Mouse (Mus musculus) left cerebral cortex, adult 18-20 months (tissue): Measurements from ENCODE around the gene Sipa1l1. TPM values are rescaled to one million over a fixed set of nuclear protein-coding genes. Genes with fewer than 3 reads are reported as not detected.

Source experiments
- DNase-seq, 2 experiments: peaks; one replicate each; pipeline ENCODE4 v3.0.0; 2021 to 2022; ENCODE audit warnings: low spot score in 2 of 2, mixed read lengths in 1 of 2
- total RNA-seq, 2 experiments: library from RNA; stranded (reverse); gene quantifications; 2 replicates each; pipeline ENCODE4 v1.2.3; 2021

Gene Sipa1l1
- total RNA-seq, 2 experiments from 2014 or later: 288 to 302 TPM

- DNase-seq: no peak
Observed at GRCm38 (mm10) chr12:82332836-82333614, 163.9 kb downstream of the Sipa1l1 start.

GRCm38 (mm10) chr12:82333999-82334398 is 164.9 kb downstream of the Sipa1l1 start:
- no peak for DNase-seq

GRCm38 (mm10) chr12:82334550-82334949 is 165.4 kb downstream of the Sipa1l1 start:
- DNase-seq: no peak

DNA sequence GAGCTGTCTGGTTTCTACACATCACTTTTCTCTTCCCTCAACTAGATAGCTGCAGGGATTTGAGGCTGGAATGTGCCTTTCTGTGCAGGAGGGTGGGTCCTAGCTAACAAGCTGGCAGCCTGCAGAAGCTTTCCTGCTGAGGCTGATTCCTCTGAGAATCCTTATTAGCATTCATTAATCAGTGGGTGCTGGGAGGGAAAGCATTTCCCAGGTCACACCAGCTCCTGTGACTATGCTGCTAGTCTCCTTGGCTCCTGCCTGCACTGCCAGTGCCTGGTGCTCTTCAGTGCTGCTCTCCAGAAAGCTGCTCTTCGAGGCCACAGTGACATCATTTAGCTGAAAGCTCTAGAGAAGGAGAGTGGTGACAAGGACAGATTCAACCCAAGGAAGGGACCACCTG is 166.0 kb downstream of the Sipa1l1 start:
- no peak for DNase-seq

DNA sequence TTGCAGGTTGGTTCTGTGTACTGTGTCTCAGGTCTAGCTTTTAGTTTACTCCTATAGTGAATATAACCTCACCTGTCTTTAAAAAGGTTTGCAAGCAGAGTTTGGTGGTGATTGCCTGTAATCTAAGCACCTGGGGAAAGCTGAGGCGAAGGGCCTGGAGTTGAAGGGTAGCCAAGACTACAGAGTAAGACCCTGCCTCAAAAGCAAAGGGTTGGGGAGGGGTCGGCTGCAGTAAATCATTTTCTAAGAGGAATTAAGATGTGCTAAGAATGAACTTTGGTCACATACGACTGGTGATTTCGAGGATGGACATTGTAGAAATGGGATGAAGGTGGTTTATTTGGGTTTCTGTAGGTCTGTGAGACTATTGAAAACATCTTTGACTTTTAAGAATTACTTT is 169.4 kb downstream of the Sipa1l1 start:
- no peak for DNase-seq

- peak; percentile 42 to 65 for DNase-seq
Observed at GRCm38 (mm10) chr12:82339221-82339861, 170.2 kb downstream of the Sipa1l1 start.

DNA sequence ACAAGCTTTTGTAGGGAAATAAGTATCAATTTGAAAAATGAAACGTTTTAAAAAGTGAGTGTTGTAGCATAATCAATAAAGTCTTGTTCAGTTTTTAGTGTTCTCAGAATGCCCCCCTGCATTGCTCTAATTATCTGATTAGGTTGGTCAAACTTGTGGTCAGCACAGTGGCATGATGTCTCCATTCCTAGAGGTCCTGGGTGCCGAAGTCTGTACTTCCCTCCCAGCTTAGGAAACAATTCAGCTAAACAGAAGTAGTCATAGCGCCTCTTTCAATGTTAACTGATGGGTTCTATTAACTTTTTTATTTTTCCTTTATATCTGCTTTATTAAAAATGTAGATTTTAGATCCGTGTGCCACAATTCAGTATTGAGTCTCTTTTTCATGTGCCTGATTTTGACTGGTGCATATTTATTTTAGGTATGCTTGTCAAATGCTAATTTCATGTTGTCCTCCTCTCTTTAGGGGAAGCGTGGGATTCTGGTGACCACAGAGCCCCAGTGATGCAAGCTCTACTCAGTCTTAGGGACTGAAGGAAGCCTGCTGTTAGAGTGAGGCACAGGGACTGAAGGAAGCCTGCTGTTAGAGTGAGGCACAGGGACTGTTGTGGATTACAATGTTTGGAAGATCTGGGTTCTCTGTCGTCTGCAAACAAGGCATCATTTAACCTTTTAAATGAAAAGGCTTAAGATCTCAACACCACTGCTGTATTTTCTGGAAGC is 171.2 kb downstream of the Sipa1l1 start:
- no peak for DNase-seq

GRCm38 (mm10) chr12:82341181-82341580 is 172.1 kb downstream of the Sipa1l1 start:
- DNase-seq: no peak

DNA sequence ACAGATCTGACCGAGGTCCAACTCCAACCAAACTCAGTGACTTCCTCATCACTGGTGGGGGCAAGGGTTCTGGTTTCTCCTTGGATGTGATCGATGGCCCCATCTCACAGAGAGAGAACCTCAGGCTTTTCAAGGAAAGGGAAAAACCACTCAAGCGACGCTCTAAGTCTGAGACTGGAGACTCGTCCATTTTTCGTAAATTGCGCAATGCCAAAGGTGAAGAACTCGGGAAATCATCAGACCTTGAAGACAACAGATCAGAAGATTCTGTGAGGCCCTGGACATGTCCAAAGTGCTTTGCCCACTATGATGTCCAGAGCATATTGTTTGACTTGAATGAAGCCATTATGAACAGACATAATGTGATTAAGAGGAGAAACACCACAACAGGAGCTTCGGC is 172.6 kb downstream of the Sipa1l1 start:
- DNase-seq: no peak

GRCm38 (mm10) chr12:82350082-82350481 is 181.0 kb downstream of the Sipa1l1 start:
- DNase-seq: no peak

- no peak for DNase-seq
Observed at GRCm38 (mm10) chr12:82350891-82351290, 181.8 kb downstream of the Sipa1l1 start.

- no peak for DNase-seq
Observed at GRCm38 (mm10) chr12:82353660-82354059, 184.5 kb downstream of the Sipa1l1 start.

GRCm38 (mm10) chr12:82355419-82356149 is 186.5 kb downstream of the Sipa1l1 start:
- DNase-seq: no peak

DNA sequence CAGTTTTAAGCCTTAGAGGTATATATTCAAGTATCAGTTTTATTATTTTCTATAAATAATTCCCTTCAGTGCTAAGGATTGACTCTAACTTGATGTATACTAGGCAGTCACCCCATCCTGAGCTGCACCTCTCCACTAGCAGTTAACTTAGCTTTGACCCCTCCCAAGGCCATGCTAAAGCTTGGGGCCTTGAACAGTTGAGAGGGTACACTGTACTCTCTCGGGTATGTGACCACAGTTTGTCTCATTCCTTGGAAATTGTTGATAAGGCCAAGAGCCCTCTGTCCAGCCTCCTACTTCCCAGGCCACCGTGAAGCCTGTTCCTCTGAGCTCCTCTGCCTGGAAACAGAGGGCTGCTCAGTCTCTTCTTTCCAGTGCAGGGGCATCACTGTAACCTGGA is 187.4 kb downstream of the Sipa1l1 start:
- no peak for DNase-seq

DNA sequence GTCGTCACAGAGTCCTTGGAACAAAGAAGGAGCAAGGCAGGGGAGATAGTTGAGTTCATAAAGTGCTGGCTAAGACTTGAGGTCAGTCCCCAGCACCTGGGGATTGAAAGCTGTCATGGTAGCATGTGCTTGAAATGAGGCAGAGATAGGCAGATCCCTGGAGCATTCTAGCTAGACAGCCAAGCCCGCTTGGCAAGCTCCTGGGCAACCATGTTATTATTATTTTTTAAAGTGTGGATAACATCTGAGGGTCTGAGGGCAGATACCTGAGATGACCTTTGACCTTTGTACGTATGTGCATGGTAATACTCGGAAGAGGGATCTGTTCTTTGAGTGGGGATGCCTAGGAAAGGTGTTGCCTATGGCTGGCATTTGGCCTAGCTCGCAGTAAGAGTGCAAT is 188.3 kb downstream of the Sipa1l1 start:
- no peak for DNase-seq

- no peak for DNase-seq
Observed at GRCm38 (mm10) chr12:82362796-82363195, 193.7 kb downstream of the Sipa1l1 start.

DNA sequence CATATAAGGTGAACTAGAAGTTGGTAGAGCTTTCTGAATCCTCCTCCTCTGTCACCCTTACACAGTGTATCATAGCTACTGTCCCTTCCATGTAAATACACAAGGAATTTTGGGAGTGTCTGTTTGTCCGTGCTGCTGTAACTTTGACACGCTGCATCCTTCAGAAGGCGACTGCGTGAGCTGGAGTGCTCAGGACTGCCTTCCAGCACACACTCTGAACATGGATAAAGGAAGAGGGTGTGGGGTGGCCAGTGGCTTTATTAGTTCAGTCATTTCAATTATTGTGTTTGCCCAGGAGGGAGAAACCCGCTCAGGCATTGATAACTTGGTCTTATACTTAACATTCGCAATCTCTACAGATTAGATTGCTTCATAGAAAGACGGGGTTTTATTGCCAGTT is 195.1 kb downstream of the Sipa1l1 start:
- DNase-seq: no peak

DNA sequence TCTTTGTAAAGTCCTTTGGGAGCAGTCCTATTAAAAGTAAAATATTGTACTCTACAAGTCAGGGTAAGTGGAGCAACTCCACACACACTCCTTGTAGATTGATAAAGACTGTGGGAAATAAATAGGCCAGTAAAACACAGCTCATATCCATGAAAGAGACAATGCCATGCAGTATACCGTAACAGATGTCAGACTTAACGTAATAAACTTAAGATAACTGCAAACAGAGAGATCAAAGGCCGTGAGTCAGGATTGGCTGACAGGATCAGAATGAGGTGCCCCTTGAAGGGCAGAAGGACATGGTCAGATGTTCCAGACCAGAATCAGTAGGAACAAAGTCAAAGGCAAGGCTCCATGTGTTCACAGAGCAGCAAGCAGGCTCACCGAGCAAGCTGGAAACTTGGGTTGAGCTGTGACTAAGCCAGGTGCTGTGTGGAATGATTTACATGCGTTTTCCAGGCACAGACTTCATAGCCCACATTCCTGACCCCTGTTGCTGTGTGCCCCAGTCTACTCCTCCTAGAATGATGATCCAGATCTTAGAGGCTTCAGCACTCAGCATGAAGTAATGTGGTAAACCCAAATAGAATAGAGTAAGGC is 196.3 kb downstream of the Sipa1l1 start:
- DNase-seq: no peak

- no peak for DNase-seq
Observed at GRCm38 (mm10) chr12:82366754-82367153, 197.6 kb downstream of the Sipa1l1 start.

- no peak for DNase-seq
Observed at GRCm38 (mm10) chr12:82367345-82367744, 198.2 kb downstream of the Sipa1l1 start.

DNA sequence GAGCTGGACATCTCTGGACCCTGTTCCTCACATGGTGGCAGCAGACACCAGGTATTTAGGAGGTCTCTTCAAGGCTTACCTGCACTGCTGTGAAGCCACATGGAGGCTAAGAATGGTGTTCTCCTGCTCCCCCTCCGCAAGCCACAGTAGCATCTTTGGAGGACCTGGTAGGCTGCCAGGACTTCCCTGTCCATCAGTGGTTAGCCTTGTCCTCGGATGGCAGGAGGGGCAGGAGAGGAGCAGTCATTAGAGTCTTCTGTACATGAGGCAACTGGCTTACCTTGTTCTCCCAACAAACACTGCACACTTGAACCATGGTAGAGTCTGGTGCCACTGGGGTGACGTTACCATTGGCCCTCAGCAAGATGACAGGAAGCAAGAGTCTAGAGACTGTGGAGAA is 198.9 kb downstream of the Sipa1l1 start:
- DNase-seq: no peak
